Mouse (Mus musculus): ENCODE data around the gene Ankrd66.

GRCm38 (mm10) chr17:43502592-43502991 lies 40.8 kb downstream of the Ankrd66 start, which contains the start of gene Mep1a:
- TF ChIP-seq CTCF (IDR thresholded peaks at IDR 0.05; ENCODE audit: extremely low read depth, insufficient read depth, insufficient read length, insufficient replicate concordance) (no peak), POLR2A (IDR thresholded peaks at IDR 0.05; ENCODE audit: low read depth, low read length) (no peak)

Data from spleen, adult 2 months (tissue).